Mouse (Mus musculus): ENCODE results near the gene Gadd45b.

DNA sequence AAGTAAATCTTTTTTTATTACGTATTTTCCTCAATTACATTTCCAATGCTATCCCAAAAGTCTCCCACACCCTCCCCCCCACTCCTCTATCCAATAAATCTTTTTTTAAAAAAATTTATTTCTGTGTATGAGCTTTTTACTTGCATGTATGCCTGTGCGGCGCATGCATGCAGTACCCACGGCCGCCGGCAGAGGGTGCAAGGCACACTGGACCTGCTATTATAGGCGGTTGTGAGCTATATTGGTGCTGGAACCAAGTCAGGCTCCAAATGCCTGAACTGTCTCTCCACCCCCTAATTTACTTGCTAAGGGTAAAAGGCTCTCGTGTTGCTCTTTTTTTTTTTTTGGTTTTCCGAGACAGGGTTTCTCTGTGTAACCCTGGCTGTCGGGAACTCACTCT lies 48.6 kb upstream of the Gadd45b start:
- peak; percentile 82 for TF ChIP-seq CTCF (IDR thresholded peaks at IDR 0.05; ENCODE audit: extremely low read depth, insufficient read length, insufficient replicate concordance, low read depth, low read length)
- no peak for TF ChIP-seq POLR2A (IDR thresholded peaks at IDR 0.05; ENCODE audit: low read depth, low read length)

Measured in small intestine, adult 2 months (tissue).